Mouse (Mus musculus) G1E-ER4 (cell line): ENCODE measurements around the gene Sipa1l3. TPM values are rescaled to one million over a fixed set of nuclear protein-coding genes. Genes with fewer than 3 reads are reported as not detected.

Experiments
- GATA1 ChIP-seq: IDR thresholded peaks from one replicate; pipeline ENCODE4 v1.8.0; 2012; ENCODE audit warnings: low read length, inconsistent platforms
- polyA plus RNA-seq: library from polyadenylated mRNA; stranded (reverse); fragments of >175 nt; gene quantifications from 2 replicates; pipeline ENCODE4 v1.2.3, GENCODE M21; 2012

Gene Sipa1l3
- polyA plus RNA-seq, 1 experiment = 247 TPM

DNA sequence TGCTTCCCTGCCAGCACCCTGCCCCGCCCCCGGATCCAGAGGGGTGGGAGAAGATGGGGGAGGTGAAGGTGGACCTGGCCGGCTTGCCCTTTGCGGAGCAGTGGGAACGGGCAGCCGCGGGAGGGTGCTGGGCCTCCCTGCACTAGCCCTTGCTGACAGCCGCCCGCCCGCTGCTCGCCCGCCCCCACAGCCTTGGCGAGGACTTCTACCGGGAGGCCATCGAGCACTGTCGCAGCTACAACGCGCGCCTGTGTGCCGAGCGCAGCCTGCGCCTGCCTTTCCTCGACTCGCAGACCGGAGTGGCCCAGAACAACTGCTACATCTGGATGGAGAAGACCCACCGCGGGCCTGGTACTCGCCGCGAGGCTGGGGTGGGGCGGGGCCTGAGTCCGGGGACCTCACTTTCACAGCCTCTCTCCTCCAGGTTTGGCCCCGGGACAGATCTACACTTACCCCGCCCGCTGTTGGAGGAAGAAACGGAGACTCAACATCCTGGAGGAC lies 209.2 kb downstream of the Sipa1l3 start:
- TF ChIP-seq GATA1 = no peak

DNA sequence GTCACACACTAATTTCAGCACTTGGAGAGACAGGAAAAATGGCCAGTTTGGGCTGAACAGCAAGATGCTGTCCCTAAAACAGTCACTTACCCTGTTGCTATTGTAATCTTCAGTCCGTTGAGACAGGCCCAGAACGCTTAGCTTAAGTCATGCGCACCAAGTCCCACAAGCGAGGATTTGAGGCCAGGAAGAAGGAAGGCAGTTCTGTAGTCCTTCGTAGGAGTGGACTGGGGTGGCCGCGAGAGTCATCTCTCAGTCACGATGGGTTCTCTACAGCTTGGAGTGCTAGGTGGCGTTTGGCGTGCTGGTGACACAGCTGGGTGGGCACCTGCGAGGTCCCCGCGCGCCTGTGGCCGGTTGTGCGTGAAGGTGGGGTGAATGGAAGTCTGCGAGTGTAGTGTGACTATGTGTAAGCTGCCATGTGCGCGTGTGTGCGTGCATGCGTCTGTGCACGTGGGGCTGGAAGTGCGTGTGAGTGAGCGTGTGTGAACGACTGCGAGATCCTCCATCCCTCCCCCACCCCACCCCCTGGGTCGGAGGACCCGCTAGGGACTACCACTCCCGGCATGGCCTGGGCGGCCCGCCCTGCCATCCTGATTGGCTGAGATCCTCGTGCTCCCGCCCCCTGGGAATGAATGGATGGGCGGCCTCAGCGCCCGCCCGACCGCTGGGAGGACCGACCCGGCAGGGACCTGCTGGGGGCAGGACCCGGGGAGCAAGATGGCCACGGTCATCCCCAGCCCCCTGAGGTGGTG lies 210.9 kb downstream of the Sipa1l3 start:
- no peak for TF ChIP-seq GATA1

DNA sequence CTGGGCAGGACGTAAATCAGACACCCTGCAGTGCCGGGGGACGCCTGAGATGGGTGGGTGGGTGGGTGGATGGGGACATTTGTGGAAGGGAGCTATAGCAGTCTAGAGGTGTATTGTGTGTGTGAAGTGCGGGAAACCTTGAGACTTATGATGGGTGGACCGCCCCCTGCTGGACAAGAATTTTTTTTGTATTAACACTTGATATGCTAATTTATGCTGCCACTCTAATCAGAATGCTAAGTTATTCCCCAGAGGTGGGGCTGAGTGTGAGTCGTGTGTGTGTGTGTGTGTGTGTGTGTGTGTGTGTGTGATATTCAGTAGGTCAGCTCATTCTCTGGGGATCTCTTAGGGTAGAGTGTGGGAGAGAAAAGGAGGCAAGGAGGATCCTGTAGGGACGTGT lies 211.8 kb downstream of the Sipa1l3 start:
- TF ChIP-seq GATA1 = no peak

GRCm38 (mm10) chr7:29306108-29306507 lies 212.3 kb downstream of the Sipa1l3 start:
- TF ChIP-seq GATA1 = no peak

DNA sequence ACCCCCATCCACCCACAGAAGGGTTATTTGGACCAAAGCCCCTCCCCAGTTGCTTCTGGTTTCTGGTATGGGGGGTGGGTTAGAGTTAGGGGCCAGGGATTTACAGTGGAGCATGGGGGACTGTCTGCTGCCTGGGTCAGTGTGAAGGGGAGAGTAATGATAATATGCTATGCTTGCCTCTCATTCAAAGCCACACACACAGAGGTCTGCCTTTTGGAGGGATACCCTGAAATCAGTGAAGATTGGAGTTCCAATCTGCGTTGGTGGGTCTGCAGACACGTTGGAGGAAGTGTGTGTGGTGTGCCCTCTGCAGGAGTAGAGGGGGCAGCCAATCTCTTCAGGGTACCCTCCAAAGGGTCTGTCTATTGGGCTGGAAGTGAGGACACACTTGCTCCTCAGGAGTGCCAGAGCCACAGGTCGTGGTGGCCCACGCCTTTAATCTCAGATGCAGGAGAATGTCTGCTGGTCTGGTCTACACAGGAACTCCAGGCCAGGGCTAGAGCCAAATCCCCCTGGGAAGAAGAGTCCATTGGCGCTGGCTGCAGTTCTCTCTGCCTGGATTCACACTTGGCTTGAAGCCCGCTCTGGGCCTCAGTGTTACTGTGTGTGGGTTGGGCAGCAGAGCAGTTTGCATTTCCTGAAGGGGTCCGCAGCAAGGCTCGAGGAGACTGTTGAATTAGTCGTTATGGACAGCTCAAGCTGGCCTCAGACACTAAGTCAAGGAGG lies 213.0 kb downstream of the Sipa1l3 start:
- TF ChIP-seq GATA1 = no peak

GRCm38 (mm10) chr7:29304463-29305262 lies 213.8 kb downstream of the Sipa1l3 start:
- TF ChIP-seq GATA1 = no peak

DNA sequence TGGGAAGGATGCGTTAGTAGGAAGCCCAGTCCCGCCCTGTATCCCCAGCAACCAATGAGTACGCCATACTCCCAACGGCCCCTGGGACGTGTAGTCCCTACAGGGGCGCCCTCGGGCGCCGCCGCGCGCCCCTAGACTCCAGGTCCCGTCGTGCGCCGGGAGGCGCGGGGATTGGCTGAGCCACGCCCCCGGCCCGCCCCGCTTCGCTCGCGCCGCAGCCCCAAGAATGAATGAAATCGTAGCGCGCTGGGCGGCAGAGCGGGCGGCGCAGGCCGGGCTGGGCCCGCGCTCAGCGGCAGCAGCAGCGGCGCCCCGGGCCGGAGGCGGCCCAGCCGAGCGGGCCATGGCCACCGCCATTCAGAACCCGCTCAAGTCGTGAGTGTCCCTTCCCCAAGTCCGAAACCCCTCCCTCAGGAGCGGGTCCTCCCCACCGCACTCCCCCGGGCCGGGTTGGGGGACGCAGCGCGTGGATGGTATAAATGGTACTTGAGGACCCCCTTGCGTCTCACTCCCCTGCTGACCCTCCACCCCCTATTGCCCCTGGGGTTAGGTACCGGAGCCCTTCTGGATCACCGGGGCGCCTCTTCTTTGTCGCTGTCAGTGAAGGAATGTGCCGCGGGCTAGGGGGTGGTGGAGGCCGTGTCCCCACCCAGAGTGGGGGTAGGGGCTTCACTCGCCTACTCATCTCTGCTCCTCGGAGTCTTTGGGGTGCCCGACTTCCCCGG lies 214.5 kb downstream of the Sipa1l3 start, which contains the start of gene Dpf1:
TSS of gene Dpf1 (plus strand) at position 214 of the 725 bp plus-strand sequence.
- TF ChIP-seq GATA1 = no peak

DNA sequence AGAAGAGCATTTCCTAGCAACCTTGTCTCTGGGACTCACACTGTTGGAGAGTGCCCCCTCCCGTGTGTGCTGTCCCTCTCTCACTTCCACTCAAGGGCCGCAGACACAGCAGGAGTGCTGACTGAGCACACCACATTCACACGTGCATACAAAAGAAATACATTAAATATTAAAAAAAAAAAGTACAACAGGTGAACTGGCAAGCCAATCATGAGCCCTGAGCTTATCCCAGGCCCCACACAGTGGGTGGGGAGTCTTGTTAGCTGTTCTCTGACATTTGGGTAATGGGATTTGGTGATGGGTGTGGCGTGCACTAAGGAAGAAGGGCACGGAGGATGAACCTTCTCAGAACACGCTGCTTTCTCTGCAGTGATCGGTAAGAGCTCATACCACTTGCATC lies 215.8 kb downstream of the Sipa1l3 start:
- no peak for TF ChIP-seq GATA1

GRCm38 (mm10) chr7:29301127-29301566 lies 217.3 kb downstream of the Sipa1l3 start:
- TF ChIP-seq GATA1 = no peak

DNA sequence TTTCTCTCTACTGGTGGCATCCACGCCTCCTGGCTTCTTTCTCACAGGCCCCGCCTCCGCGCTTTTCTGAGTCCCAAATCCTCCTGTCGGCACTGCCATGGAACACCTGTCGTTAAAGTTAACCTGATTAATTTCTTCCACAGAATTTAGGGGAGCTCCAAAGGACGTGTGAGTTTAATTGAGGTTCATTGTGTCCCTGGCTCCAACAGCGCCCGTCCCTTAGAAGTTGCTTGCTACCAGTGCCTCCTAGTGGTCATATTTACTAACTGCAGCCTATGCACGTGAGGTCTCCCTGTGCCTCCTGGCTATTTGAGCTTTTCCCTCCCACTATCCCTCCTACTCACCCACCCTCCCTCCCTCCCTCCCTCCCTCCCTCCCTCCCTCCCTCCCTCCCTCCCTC lies 221.4 kb downstream of the Sipa1l3 start:
- TF ChIP-seq GATA1 = no peak

DNA sequence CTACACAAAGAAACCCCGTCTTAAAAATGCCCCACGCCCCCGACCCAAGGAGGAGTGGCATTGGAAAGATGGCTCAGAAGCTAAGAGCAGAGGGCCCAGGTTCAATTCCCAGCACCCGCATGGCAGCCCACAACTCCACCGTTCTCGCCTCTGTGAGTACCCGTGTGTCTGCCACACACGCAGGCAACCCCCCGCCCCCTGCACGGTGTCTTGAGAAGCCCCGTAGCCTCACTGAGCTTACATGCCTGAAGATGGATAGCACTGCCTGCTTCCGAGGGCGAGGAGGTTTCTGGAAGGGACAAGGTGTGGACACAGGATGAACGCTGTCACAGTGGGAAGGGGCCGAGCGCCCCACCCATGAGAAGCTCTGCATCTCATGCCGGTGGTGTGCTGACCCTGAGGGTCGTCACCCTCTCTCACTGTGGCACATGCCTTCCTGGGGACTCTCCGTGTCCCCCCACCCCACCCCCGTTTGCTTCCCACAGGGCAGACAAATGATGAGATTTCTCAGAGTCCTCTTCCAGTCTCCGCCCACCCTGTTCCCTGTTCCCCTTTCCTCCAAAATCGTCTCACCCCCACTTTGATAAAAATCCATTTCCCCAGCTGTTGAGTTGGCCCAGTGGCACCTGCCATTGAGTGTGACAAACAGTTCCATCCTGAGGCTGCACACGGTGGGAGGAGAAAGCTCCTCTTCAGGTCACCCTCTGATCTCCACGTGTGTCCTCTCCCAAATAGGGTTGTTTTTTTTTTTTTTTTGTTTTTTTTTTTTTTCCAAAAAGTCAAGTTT lies 222.4 kb downstream of the Sipa1l3 start:
- TF ChIP-seq GATA1 = no peak

GRCm38 (mm10) chr7:29294111-29294761 lies 224.2 kb downstream of the Sipa1l3 start:
- TF ChIP-seq GATA1 = no peak

GRCm38 (mm10) chr7:29293131-29294065 lies 225.0 kb downstream of the Sipa1l3 start:
- TF ChIP-seq GATA1 = no peak
